Mouse (Mus musculus) gastrocnemius, postnatal 10 days (tissue): Measurements from ENCODE around the gene Rnf141. TPM values are rescaled to one million over a fixed set of nuclear protein-coding genes. Genes with fewer than 3 reads are reported as not detected.

Source experiments
- DNase-seq: peaks from one replicate; pipeline ENCODE4 v3.0.0; 2021; ENCODE audit warnings: mixed read lengths
- long read RNA-seq, 2 experiments: library from polyadenylated mRNA; stranded (forward); transcript quantifications; one replicate each; pipeline ENCODE4 v2.0.0; 2021
- total RNA-seq, 2 experiments: library from RNA; stranded (reverse); gene quantifications; 2 replicates each; pipeline ENCODE4 v1.2.3; 2021

The Rnf141 gene
- 10 to 100 TPM; 14.6 to 17.6 TPM for total RNA-seq
- long read RNA-seq, experiment 1, full-length matches to known transcripts = 4 of 8 reads
- long read RNA-seq, experiment 1, partial matches to known transcripts = 2 of 8 reads
- long read RNA-seq, experiment 1, other reads (novel, unspliced or antisense) = 2 of 8 reads
- long read RNA-seq, experiment 2, full-length matches to known transcripts = 6 of 11 reads
- long read RNA-seq, experiment 2, partial matches to known transcripts = 0 of 11 reads
- long read RNA-seq, experiment 2, other reads (novel, unspliced or antisense) = 5 of 11 reads

DNA sequence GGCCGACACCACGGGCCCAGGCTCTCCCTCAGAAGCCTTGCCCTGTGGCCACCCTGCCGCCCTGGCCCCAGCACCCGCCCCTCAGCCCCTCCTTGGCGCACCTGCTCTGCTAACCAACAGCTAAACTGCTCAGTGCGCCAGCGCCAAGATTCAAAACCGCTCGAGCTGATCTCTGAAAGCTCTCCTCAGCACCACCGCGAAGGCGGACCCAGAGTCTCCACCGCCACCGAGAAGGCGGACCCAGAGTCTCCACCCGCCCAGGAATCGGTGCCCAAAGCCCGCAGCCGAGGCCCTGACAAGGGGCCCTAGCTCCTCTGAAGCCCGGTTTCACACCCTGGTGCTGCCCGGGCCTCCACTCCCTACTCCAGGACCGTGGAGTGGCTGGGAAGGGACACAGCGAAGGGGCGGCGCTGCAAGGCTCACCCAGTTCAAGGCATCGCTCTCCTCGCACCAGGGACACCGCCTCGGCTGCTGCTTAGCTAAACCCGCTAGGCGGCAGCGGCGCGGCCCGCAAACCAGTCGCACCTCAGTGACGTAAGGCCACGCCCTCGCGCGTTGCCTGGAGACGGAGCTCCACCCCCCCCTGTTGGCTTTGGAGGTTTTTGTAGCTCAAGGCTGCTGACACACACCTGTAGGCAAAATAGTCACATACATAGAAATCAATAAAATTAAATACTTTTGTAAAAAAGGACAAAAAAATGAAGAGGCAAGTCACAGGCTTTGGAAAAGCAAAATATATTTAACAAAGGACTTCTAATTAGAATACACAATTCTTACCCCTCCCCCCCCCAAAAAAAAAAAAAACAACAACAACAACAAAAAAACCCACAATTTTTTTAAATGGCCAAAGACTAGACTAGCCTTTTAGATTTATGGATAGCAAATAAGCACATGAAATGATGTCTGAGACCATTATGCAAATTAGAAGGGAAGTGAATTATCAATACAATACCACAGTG lies at the start of gene Rnf141:
Gene Rnf141 (minus strand): TSS at position 542 of the 959 bp plus-strand sequence.
- DNase-seq = peak; percentile 91

DNA sequence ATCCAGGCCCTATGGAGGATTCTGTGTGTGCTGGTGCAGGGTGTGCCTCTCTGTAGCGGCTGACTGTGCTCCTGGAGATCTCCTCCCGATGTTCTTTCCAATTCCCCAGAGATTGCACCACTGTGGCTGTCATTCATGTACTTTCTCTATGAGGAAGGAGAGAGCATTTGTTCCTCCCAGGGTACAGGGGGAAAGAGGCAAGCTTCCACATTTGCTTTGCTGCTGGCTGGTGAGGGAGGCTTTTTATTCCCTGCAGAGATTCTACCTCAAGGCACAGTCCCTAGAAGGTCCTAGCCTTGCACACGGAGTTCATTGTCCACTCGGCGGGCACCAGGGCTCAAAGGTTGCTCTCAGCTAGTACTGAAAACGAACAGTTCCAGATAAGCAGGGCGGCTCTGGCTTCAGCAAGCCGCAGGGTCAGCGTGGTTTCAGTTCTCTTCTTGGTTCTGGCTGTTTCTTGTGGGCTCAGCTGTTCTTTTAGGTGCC lies 47.3 kb upstream of the Rnf141 start:
- DNase-seq = peak; percentile 22

DNA sequence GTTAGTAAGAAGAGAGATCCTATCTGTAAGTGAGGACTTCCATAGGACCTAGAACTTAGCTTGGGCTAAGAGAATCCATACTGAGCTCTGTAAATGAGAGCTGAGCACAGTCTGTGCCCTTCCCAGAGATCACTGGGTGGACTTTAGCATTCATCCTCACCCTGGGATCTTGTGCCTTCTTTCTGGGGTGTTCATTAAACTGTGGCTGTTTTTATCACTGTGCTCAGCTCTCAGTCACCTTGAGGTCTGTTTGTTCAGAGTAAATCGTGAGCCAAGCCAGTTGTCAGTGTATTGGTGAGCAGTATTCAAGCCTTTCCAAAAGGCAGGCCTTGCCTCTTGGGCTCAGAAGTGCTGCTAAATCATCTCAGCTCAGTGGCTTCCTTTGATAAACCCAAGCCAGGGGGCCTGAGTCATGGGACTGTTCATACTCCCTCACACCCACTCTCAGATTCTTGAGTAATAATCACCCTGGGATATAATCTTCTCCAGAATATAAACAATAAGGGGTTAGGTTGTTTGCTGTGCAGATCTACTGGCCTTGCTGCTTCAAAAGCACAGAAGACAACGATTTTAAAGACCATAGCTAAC lies 37.6 kb upstream of the Rnf141 start:
- no peak for DNase-seq

DNA sequence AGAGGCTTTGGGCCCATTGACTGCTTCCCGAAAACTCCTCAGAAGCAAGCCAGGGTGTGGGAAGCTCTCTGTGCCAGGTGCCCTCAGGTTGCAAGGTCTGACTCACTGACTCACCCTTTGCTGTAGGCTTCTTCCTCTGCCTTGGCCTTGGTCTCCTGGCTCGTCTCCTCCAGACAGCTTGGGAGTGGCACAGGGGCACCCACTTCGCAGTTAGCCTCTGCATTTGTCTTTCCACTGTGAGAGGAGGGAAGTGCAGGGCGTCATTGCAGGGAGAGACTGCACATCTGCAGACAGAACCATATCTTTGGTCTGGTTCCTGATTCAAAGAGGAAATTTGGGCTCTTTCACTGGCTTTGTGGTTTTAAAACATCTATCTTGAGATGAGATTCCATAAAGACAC lies 33.8 kb upstream of the Rnf141 start:
- DNase-seq = no peak

DNA sequence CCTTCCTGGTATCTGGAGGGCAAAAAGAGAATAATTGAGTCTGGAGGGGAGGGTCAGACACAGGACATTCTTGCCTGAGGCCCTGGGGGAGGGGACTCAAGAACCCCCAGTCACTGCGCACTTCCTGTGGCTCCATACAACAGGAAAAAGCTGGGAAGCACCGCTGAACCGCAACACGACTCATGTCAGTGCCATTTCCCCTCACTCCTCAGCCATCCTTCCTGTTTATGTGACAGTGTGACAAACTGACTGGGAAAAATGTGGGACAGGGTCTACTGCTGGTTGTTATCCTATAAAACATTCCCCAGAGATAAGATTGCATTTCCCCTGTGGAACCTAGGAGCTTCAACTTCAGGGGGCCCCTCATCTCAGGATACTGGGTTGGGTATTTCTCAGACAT lies 32.7 kb upstream of the Rnf141 start:
- no peak for DNase-seq

DNA sequence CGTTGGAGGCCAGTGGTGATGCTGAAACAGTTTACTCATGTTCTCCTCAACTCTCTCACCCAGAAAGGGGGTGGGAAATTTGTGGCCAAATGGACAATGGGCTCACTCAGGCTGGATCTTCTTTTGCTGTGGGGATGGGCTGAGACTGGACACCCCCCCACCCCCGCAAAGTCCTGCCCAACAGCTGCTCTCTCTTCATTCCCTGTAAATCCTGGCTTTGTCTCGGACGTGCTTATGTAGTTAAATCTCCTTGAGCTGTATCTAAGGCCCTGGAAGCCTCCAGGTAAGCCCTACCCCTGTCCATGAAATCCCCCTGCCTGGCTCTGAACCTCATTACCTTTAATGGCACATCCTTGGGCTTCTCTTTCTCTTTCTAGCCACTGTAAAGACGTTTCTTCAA lies 24.6 kb upstream of the Rnf141 start:
- DNase-seq = no peak

DNA sequence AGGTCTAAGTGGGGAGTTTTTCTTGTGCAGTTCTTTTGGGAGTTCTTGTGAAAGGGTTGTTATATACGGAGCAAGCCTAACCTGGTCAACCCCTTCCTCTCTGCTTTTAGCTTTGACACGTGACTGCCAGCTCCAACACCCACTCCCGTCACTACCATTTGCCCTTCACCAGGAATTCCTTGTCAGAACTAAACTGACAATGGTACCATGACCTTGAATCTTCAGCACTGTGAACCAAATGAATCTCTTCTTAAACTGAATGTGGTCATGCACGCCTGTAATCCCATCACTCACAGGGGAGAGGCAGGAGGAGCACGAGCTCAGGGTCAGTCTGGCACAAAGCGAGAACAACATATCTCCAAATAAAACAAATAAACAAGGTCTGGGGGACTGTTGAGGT lies 22.9 kb upstream of the Rnf141 start:
- DNase-seq = no peak

DNA sequence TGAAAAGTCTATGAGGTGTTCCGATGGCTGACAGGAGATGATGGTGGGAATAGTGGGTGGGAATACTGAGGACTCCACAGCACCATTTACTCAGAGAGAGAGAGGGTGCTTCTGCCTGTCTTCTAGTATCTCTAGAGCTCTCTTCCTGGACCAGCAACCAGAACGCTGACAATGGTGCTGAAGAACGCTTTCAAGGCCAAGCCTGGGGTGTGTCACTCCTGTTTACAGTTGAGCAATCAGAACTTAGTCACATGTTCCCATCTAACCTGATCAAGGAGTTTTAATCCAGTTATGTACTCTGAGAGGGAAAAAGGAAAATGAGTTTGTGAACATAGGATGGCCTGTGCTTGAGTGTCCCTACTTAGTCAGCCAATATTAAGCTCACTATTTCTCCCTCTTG lies 21.8 kb upstream of the Rnf141 start:
- DNase-seq = no peak

DNA sequence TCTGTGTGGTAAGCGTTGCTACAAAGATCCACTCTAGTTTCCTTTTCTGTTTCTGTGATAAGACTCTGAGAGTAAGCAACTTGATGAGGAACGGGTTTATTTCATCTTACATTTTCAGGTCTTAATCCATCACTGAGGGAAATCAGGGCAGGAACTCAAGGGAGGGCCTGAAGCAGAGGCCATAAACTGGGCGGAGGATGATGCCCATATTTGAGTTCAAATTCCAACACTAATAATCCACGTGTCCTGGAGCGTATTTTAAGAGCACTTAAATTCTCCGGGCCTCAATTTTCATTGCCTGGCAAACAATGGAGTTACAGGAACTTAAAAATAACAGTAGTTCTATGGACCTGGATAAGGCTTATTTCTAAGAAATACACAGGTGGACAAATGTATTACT lies 21.3 kb upstream of the Rnf141 start:
- no peak for DNase-seq

DNA sequence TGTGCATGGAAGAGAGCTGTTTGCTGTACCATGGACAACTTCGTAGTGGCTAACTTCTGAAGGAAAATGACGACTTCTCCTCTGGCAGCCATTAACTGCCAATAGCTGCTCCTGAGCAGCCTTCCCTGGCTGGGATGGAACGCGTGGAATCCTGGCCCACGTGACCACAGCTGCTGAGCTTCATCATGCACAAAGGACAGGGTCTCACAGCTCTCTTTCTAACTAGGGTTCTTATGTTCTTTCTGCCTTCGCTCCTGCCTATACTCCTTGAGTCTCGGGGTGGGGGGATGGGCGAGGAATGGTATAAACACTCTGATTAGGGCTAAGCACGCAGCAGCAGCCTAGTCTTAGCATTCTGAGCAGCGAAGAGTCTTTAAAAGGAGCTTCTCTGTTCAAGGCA lies 20.8 kb upstream of the Rnf141 start:
- no peak for DNase-seq

DNA sequence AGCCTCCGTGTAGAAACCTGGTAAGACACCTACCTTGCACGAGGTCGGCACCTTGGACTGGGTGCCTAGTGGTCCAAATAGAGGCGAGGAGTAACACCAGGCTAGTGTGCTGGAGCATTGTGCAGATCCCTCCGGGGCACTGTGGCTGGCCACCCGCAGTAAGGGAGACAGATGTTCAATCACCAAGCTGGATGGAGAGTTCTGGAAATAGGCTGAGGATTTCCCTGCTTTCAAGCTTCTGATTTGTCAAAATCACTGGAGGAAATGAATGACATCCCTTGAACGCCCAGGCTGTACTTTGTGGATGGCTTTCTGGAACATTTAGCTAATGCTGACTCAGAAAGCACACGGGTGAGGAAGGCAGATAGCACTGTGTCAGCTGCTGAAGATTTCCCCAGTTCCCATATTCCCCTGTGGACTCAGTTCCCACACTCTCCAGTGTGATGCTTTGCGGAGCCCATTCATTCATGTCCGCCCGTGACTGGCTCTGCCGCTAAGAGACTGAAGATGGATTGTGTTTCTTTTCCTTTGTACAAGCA lies 18.6 kb upstream of the Rnf141 start, which contains the start of gene Lyve1:
Gene Lyve1 (minus strand): TSS at position 489 of the 539 bp plus-strand sequence.
- no peak for DNase-seq

DNA sequence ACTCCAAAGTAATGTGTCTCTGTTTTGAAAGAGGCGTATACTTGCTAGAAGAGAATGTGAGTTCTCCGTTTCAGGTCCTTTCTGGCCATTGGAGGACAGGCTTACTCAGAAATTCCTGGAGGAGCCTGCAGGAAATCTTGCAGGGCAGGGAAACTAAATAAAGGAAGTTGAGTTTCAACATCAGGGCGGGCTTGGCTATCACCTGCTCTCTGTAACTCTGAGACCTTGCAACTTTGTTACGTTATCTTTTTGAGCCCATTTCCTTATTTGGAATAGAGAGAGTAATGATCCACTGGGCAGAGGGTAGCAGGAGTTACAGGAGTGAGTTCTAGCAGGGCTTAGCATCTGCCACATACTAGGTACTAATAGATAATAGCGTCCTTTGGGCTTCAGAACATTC lies 15.9 kb upstream of the Rnf141 start:
- no peak for DNase-seq

DNA sequence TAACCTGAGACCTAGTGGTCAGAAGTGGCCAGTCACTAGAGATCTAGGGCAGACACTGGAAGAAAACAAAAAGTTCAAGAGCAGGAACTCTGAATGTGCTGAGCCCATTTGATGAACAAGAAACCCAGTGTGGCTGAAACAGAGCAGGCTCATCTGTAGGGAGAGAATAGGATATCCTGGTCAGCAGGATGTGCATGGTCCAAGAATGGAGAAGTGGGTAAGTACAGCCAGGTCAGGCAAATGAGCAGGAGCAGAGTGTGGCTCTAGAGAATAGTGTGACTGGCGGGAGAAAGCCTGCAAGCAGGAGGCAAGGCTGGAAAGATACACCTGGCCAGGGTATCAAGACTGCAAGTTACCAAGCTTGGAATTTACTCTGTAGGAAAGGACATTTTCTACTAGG lies 11.3 kb upstream of the Rnf141 start:
- DNase-seq = no peak

DNA sequence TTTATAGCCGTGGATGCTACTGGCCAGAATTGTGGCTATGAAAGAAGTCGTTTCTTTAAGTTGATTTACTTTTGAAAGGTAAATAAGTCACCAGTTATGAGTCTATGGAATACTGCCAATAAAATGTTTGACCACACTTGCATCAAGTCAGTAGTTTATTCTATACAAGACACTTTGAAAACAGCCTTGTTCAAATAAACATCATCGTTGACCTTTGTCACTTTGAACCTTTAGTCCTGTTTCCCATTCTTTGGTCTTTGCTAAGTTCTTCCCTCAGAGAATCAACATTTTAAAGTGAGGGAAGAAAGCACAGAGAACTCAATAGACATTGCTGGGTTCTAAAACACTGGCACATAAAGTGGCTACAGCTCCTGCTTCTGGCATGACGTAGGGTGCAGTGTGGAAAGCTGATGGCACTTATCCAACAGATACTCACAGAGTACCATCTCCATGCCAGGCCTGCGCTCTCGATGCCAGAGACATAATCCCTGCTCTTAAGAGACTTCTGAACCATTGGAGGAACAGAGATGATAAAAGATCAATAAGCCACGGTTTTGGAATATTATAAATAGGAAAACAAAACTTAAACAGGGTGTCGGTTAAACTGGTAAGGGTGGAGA lies 10.8 kb upstream of the Rnf141 start:
- no peak for DNase-seq

DNA sequence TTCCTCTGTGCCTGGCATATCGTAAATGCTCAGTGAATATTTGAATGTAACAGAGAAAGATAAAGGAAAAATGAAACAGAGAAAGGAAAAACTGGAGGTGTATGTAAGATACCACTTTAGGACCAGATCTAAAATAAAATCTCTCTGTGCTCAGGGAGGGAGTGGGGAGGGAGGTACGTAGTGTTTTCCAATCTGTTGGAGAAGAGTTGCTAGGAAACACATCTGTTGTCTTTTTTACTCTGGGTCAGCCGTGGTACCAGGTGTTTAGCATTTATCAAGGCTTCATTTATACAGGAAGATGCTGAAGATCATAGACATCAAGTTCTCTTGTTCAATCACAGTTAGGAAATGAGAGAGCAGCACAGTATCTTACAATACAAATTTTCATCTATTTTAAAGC lies 10.3 kb upstream of the Rnf141 start:
- no peak for DNase-seq

DNA sequence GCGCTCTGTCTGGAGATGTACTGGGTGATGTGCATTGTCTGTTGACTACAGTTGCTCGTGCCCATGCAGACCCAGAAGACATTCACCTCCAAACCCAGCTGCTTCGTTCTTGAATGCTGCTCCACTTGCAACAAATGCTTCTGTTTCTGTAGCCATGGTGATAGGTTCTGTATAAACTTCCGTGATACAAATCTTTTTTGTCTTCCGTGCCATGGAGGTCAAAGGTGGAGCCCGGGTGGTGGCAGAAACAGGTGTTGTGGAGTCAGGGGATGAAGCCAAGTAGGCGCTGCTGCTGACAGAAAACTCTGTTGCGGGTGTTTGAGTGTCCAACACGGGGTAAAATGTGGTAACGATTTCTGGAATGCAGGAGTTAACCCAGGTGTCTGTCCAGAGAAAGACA lies 9.4 kb upstream of the Rnf141 start:
- no peak for DNase-seq

DNA sequence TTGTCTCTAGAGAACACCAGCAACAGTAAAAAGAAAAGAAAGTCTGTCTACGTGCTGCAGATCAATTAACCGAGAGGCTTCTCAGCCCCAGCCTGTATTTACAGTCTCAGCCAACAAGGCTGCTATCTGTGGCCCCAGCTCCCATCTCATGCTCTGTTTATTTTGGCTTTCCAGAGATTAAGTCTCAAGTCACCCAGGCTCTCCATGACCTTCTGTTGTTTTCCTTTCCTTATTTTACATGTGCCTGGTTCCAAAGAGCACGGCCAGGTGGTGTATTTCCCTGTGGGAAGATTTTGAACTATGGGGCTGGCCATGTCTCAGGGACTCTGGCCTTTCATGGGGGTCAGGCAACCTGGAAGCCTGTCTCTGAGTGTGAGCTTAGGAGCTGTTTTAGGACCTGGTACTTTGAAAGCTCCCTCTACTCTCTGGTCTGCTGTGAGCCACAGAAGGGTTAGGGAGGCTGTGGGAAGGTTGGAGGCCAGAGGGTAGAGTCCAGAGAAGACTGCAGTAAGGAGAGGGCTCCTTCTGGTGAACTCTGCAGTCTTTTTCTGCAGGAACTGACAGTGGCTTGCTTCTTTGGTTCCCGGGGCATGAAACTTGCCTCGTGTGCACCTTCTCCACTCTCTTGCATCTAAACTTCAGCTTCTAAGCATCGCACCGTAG lies 7.4 kb upstream of the Rnf141 start:
- DNase-seq = no peak

DNA sequence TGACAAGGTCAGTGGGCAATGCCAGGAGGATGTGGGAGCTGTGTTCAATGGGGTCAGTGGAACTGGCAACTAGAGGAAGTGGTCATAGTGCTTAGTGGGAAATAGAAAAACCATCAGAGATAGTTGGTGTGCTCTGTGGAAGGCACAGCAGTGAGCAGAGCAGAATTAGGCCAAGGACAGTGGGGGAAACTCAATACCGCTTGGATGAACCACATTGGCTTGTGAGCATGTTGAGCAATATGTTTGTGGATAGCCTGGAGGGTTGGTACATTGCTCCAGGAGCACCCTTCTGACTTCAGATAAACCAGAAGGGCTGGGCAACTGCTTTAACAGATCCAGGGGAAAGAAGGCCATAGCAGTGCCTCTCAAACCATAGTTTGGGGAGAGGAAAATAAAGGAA lies 4.1 kb upstream of the Rnf141 start:
- no peak for DNase-seq

DNA sequence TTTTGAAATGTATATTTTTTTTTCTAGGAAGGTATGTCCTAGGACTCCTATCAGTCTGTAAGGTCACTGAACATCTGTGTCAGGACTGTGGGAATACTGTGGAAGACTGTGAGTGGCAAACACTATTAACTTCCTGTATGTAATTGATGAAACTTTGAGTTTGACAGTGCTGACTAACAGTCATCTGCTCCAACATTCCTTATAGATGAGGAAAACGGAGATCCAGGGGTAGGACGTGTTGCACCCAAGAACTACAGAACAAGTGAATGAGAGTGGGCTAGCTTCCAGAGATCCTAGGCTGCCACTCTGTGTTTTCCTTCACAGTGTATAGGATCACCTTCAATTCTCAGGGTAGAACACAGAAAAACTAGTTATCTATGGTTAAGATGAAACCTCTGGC lies 3.1 kb upstream of the Rnf141 start:
- DNase-seq = no peak

DNA sequence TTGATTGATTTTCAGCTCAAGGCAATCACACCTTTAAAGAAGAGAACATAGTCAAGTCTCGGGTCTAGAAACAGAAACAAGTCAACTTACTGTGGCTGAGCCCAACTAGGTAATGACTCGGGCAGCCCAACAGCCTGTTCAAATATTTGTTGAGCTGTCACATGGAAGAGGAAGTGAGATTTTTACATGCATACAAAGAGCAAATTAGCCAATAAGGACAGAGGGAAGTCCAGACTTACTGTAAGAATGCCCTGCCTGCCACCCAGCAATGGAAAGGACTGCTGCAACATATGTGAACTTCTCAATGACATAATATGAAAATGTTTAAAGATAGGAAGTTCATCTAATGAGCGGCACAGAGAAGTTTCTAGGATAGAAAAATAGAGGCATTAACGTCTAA lies 3.9 kb downstream of the Rnf141 start:
- DNase-seq = no peak

DNA sequence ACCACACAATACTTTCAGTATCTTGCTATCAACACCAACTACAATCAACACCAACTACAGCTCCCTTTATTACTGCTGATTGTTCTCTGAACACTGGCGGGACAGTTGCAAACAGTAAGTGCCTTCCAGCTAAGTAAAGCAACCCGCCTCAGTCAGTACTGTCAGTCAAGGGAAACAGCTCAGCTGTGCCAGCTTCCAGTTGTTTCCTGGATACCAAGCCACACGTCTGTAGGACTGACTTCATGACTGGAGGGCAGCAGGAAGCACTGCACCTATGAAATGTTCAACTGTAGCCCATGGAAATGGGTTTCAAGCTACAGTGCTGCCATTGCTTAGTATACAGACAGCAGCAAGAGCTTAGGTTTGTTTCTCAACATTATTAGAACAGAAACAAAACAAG lies 9.7 kb downstream of the Rnf141 start:
- DNase-seq = no peak

DNA sequence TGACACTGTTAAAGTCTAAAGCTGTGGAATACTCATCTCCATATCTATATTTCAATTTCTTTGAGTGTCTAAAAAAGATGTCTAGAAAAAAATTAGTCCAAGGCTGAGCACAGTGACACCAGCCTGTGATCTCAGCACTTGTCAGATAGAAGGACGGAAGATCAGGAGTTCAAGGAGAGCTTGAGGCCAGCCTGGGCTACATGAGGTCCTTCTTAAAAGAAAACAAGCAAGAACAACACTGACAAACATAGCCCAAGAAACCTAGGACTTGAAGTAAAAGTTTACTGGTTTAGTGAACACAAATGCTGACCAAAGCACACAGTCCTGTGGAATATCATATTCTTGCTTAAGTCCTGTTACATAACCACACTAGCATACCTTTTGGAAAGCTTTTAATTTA lies 10.2 kb downstream of the Rnf141 start:
- DNase-seq = no peak
